Mouse (Mus musculus) MEL (cell line): ENCODE measurements around the gene Tubg2.

ENCODE experiments used
- CTCF ChIP-seq, 3 experiments: IDR thresholded peaks in 2 of 3; conservative IDR thresholded peaks in 1 of 3; 2 replicates each; pipeline ENCODE4 v1.5.1; 2011 to 2012; ENCODE audit warnings: low read length in 3 of 3, low read depth in 2 of 3, mild to moderate bottlenecking in 2 of 3, improper control_type of control experiment in 1 of 3, inconsistent platforms in 1 of 3, mixed read lengths in 1 of 3, moderate library complexity in 1 of 3; ENCODE audit not compliant: control insufficient read depth in 1 of 3, insufficient read depth in 1 of 3, poor library complexity in 1 of 3, severe bottlenecking in 1 of 3
- USF1 ChIP-seq: IDR thresholded peaks from 2 replicates; pipeline ENCODE4 v1.6.1; 2014; ENCODE audit warnings: low read depth, mild to moderate bottlenecking, inconsistent platforms, low read length, improper control_type of control experiment, moderate library complexity

DNA sequence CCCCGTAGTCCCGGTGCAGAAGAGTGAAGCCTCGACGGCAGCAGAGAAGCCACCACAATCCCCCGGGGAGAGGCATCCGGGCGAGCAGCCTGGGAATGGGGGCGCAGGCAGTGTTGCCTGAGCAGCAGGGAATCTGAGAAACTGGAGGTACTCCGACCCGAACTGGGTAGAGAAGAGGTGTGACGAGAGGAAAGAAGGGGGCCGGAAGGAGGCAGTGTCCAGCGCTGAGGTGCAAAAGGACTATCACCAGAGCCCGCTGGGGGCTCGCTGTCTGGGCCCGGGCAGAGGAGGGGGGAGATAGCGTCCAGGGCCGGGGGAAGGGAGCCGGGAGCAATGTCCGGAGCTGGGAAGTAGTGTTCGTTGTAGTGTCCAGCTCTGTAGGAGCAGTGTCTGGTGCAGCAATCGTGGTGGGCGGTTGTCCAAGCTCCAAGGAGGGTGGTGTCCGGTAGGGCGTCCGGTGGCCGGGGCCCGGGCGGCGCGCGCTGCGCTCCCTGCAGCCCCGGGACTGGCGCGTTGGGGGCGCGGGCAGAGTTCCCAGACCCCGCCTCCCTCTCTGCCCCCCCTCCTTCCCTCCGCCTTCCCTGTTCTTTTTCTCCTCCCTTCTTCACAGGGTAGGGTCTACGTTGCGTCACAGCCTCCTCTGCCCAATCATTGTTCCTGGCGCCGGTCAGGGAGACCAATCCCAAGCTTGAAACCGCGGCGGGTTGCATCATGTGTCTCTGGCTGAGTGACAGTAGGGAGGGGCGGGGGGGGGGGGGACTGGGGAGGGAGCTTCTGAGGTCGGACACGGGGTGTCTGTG lies 15.3 kb downstream of the Tubg2 start, which contains the start of gene Plekhh3:
- TF ChIP-seq USF1: peak; percentile 86
- TF ChIP-seq CTCF (IDR thresholded peaks at IDR 0.05 in 2 of 3, conservative IDR thresholded peaks at IDR 0.05 in 1 of 3; ENCODE audit: control insufficient read depth in 1 of 3, insufficient read depth in 1 of 3, low read depth in 2 of 3, low read length in 3 of 3, poor library complexity in 1 of 3, severe bottlenecking in 1 of 3): no peak
